Mouse (Mus musculus) embryonic facial prominence, embryonic 13.5 days (tissue): Measurements from ENCODE around the gene Rps17. TPM values are rescaled to one million over a fixed set of nuclear protein-coding genes. Genes with fewer than 3 reads are reported as not detected.
A peak's percentile ranks its signal among the peaks of the same experiment; 100 is the strongest.

Source experiments
- ATAC-seq: fragments of 200-750 bp; cut with Nextera tagmentation; 2 replicates; pipeline ENCODE4 v1.8.0; 2017; ENCODE audit warnings: low read depth; ENCODE audit not compliant: insufficient number of reproducible peaks, insufficient read depth, low FRiP score, low TSS enrichment
- H3K27ac ChIP-seq: fragments of 300-500 bp; sonication (generic); 2 replicates; pipeline ENCODE4 v1.5.1; 2015; ENCODE audit warnings: moderate library complexity, mild to moderate bottlenecking, inconsistent platforms
- H3K27me3 ChIP-seq: fragments of 300-500 bp; sonication (generic); 2 replicates; pipeline ENCODE4 v1.6.1; 2015; ENCODE audit warnings: mild to moderate bottlenecking, inconsistent platforms
- H3K36me3 ChIP-seq: fragments of 300-500 bp; sonication (generic); 2 replicates; pipeline ENCODE4 v1.6.1; 2015; ENCODE audit warnings: mild to moderate bottlenecking, inconsistent platforms
- H3K4me1 ChIP-seq: fragments of 300-500 bp; sonication (generic); 2 replicates; pipeline ENCODE4 v1.6.1; 2015; ENCODE audit warnings: inconsistent platforms
- H3K4me2 ChIP-seq: fragments of 300-500 bp; sonication (generic); 2 replicates; pipeline ENCODE4 v1.6.1; 2015; ENCODE audit warnings: moderate library complexity, mild to moderate bottlenecking, inconsistent platforms
- H3K4me3 ChIP-seq: fragments of 300-500 bp; sonication (generic); 2 replicates; pipeline ENCODE4 v1.5.1; 2015; ENCODE audit warnings: mild to moderate bottlenecking, inconsistent platforms
- H3K9ac ChIP-seq: fragments of 300-500 bp; sonication (generic); 2 replicates; pipeline ENCODE4 v1.6.1; 2015; ENCODE audit warnings: mild to moderate bottlenecking, inconsistent platforms
- H3K9me3 ChIP-seq: fragments of 300-500 bp; sonication (generic); 2 replicates; pipeline ENCODE4 v1.6.1; 2016; ENCODE audit warnings: inconsistent platforms
- WGBS: fragments of 180-500 bp; shearing (Covaris S2); methylation state at CpG from one replicate; pipeline ENCODE4 v1.1.7; 2015; ENCODE audit warnings: mixed read lengths; 5-methylcytosine and 5-hydroxymethylcytosine counted together
- polyA plus RNA-seq: library from polyadenylated mRNA; unstranded; fragments of >200 nt; fragmentation: Nextera tagmentation; extraction: Ambion mirVana; gene quantifications from 2 replicates; pipeline ENCODE4 v1.2.1, GENCODE M21; 2015

Gene Rps17
- polyA plus RNA-seq = 1,307 and 1,416 TPM in 2 replicates

GRCm38 (mm10) chr7:81344544-81345446 lies at the start of gene Rps17:
TSS of gene Rps17 (minus strand) at chr7:81345254.
- WGBS = under 1% methylated on average over 85 of the region's 85 CpGs
- Histone ChIP-seq H3K27me3 (no peaks in the 10 kb centered on the region), H3K36me3 (peaks cover 42% of the 10 kb centered on the region), H3K9ac (peak within 1 kb of the TSS; percentile 98), H3K9me3 (no peaks in the 10 kb centered on the region), H3K4me1 (peaks cover 21% of the 10 kb centered on the region), H3K4me2 (peak within 1 kb of the TSS; percentile 97), H3K27ac (peak within 1 kb of the TSS; percentile 92), H3K4me3 (peak within 1 kb of the TSS; percentile 76)
- peak; percentile 73; the same call in 1 of the 2 replicates for ATAC-seq

- Histone ChIP-seq H3K36me3 (no peaks in the 10 kb centered on the region), H3K4me1 (no peaks in the 10 kb centered on the region), H3K4me3 (no peak overlapping the region), H3K27me3 (no peaks in the 10 kb centered on the region), H3K27ac (no peak overlapping the region), H3K4me2 (no peak overlapping the region), H3K9me3 (no peaks in the 10 kb centered on the region), H3K9ac (no peak overlapping the region)
- WGBS = 72% methylated on average over 1 of the region's 1 CpGs
- no peak for ATAC-seq
These were observed 34.3 kb upstream of the Rps17 start for GRCm38 (mm10) chr7:81379363-81379762.

- H3K9ac ChIP-seq = peak overlapping the region; percentile 52
- 4% methylated on average over 13 of the region's 13 CpGs for WGBS
- H3K9me3 ChIP-seq = no peaks in the 10 kb centered on the region
- no peak for ATAC-seq
- peak overlapping the region; percentile 24 for H3K4me3 ChIP-seq
- no peak overlapping the region for H3K27ac ChIP-seq
- H3K27me3 ChIP-seq = peaks cover 21% of the 10 kb centered on the region
- H3K36me3 ChIP-seq = no peaks in the 10 kb centered on the region
- H3K4me2 ChIP-seq = peak overlapping the region; percentile 54
- H3K4me1 ChIP-seq = peaks cover 10% of the 10 kb centered on the region; the same call in 1 of the 2 replicates
These were observed 27.4 kb upstream of the Rps17 start for GRCm38 (mm10) chr7:81372337-81372920.

- Histone ChIP-seq H3K4me1 (peaks cover 10% of the 10 kb centered on the region; the same call in 1 of the 2 replicates), H3K9me3 (no peaks in the 10 kb centered on the region), H3K27me3 (peaks cover 21% of the 10 kb centered on the region), H3K36me3 (no peaks in the 10 kb centered on the region), H3K9ac (no peak overlapping the region; the same call in 1 of the 2 replicates), H3K4me3 (no peak overlapping the region; the same call in 1 of the 2 replicates), H3K4me2 (peak overlapping the region; percentile 54), H3K27ac (no peak overlapping the region)
- ATAC-seq = no peak
- WGBS = 14% methylated on average over 5 of the region's 5 CpGs
These were observed 26.8 kb upstream of the Rps17 start for GRCm38 (mm10) chr7:81371811-81372210.

GRCm38 (mm10) chr7:81369724-81370123 lies 24.7 kb upstream of the Rps17 start:
- 60% methylated on average over 3 of the region's 3 CpGs for WGBS
- H3K27me3 ChIP-seq = peaks cover 21% of the 10 kb centered on the region

GRCm38 (mm10) chr7:81367946-81368345 lies 22.9 kb upstream of the Rps17 start:
- Histone ChIP-seq H3K4me3 (no peak overlapping the region), H3K9ac (no peak overlapping the region), H3K4me2 (no peak overlapping the region), H3K36me3 (no peaks in the 10 kb centered on the region), H3K4me1 (peaks cover 10% of the 10 kb centered on the region; the same call in 1 of the 2 replicates), H3K9me3 (no peaks in the 10 kb centered on the region), H3K27ac (no peak overlapping the region), H3K27me3 (peaks cover 19% of the 10 kb centered on the region)
- 67% methylated on average over 3 of the region's 3 CpGs for WGBS
- no peak for ATAC-seq

More at GRCm38 (mm10) chr7:81369724-81370123, 24.7 kb upstream of the Rps17 start:
- Histone ChIP-seq H3K9me3 (no peaks in the 10 kb centered on the region), H3K27ac (no peak overlapping the region), H3K4me3 (no peak overlapping the region), H3K4me2 (no peak overlapping the region), H3K9ac (no peak overlapping the region), H3K36me3 (no peaks in the 10 kb centered on the region), H3K4me1 (peaks cover 10% of the 10 kb centered on the region; the same call in 1 of the 2 replicates)
- no peak for ATAC-seq

GRCm38 (mm10) chr7:81356975-81357374 lies 11.9 kb upstream of the Rps17 start:
- ATAC-seq = no peak

GRCm38 (mm10) chr7:81356360-81356759 lies 11.3 kb upstream of the Rps17 start:
- no peaks in the 10 kb centered on the region for H3K4me1 ChIP-seq
- H3K4me3 ChIP-seq = no peak overlapping the region
- no peak overlapping the region for H3K9ac ChIP-seq
- WGBS = 75% methylated on average over 1 of the region's 1 CpGs
- H3K36me3 ChIP-seq = no peaks in the 10 kb centered on the region
- ATAC-seq = no peak
- H3K4me2 ChIP-seq = no peak overlapping the region
- no peaks in the 10 kb centered on the region for H3K9me3 ChIP-seq
- H3K27me3 ChIP-seq = no peaks in the 10 kb centered on the region
- no peak overlapping the region for H3K27ac ChIP-seq

More at GRCm38 (mm10) chr7:81356975-81357374, 11.9 kb upstream of the Rps17 start:
- Histone ChIP-seq H3K4me1 (no peaks in the 10 kb centered on the region), H3K27me3 (no peaks in the 10 kb centered on the region), H3K9ac (no peak overlapping the region), H3K4me3 (no peak overlapping the region), H3K36me3 (no peaks in the 10 kb centered on the region), H3K4me2 (no peak overlapping the region), H3K9me3 (no peaks in the 10 kb centered on the region), H3K27ac (no peak overlapping the region)
- WGBS = 82% methylated on average over 7 of the region's 7 CpGs

- Histone ChIP-seq H3K4me2 (no peak overlapping the region), H3K9me3 (no peaks in the 10 kb centered on the region), H3K4me1 (no peaks in the 10 kb centered on the region), H3K36me3 (no peaks in the 10 kb centered on the region), H3K27me3 (peaks cover under 1% of the 10 kb centered on the region; the same call in 1 of the 2 replicates), H3K4me3 (no peak overlapping the region), H3K9ac (no peak overlapping the region), H3K27ac (no peak overlapping the region)
- ATAC-seq = no peak
- 53% methylated on average over 7 of the region's 7 CpGs for WGBS
These were observed 10.7 kb upstream of the Rps17 start for GRCm38 (mm10) chr7:81355746-81356145.

GRCm38 (mm10) chr7:81351826-81352225 lies 6.8 kb upstream of the Rps17 start:
- Histone ChIP-seq H3K27ac (no peak overlapping the region), H3K9ac (no peak overlapping the region), H3K27me3 (peaks cover 3% of the 10 kb centered on the region; the same call in 1 of the 2 replicates), H3K4me3 (no peak overlapping the region), H3K9me3 (no peaks in the 10 kb centered on the region), H3K36me3 (no peaks in the 10 kb centered on the region), H3K4me1 (no peaks in the 10 kb centered on the region), H3K4me2 (no peak overlapping the region)
- no peak for ATAC-seq
- 77% methylated on average over 4 of the region's 4 CpGs for WGBS

- Histone ChIP-seq H3K4me3 (no peak overlapping the region), H3K9me3 (no peaks in the 10 kb centered on the region), H3K27ac (no peak overlapping the region), H3K9ac (no peak overlapping the region), H3K27me3 (peaks cover 3% of the 10 kb centered on the region; the same call in 1 of the 2 replicates), H3K4me1 (peaks cover 9% of the 10 kb centered on the region), H3K36me3 (peaks cover 8% of the 10 kb centered on the region), H3K4me2 (no peak overlapping the region)
- 65% methylated on average over 7 of the region's 7 CpGs for WGBS
- no peak for ATAC-seq
These were observed 3.2 kb upstream of the Rps17 start for GRCm38 (mm10) chr7:81348206-81348605.
